Mouse (Mus musculus) spleen, postnatal 14 days (tissue): ENCODE data around the gene Lmf1.

Experiments used
- DNase-seq, 2 experiments: peaks; one replicate each; pipeline ENCODE4 v3.0.0; 2021 to 2022; ENCODE audit warnings: low spot score in 2 of 2

Gene Lmf1

GRCm38 (mm10) chr17:25642032-25642431, 63.1 kb downstream of the Lmf1 start:
- no peak for DNase-seq

GRCm38 (mm10) chr17:25643517-25644294, 64.8 kb downstream of the Lmf1 start:
- no peak for DNase-seq

GRCm38 (mm10) chr17:25644761-25645160, 65.9 kb downstream of the Lmf1 start:
- DNase-seq: no peak

- no peak for DNase-seq
Observed at GRCm38 (mm10) chr17:25645661-25646060, 66.8 kb downstream of the Lmf1 start.

GRCm38 (mm10) chr17:25647901-25648300, 69.0 kb downstream of the Lmf1 start:
- no peak for DNase-seq

- DNase-seq: no peak
Observed at GRCm38 (mm10) chr17:25648678-25649216, 69.9 kb downstream of the Lmf1 start.

GRCm38 (mm10) chr17:25650726-25651125, 71.8 kb downstream of the Lmf1 start:
- no peak for DNase-seq

GRCm38 (mm10) chr17:25652272-25652671, 73.4 kb downstream of the Lmf1 start:
- DNase-seq: no peak

- DNase-seq: no peak
Observed at GRCm38 (mm10) chr17:25656142-25656825, 77.4 kb downstream of the Lmf1 start.

- no peak for DNase-seq
Observed at GRCm38 (mm10) chr17:25656826-25657189, 77.9 kb downstream of the Lmf1 start.

GRCm38 (mm10) chr17:25663213-25663835, 84.4 kb downstream of the Lmf1 start:
- DNase-seq: no peak

- DNase-seq: no peak
Observed at GRCm38 (mm10) chr17:25665485-25665884, 86.6 kb downstream of the Lmf1 start.

GRCm38 (mm10) chr17:25665891-25666290, 87.0 kb downstream of the Lmf1 start:
- DNase-seq: no peak

GRCm38 (mm10) chr17:25668481-25669055, 89.7 kb downstream of the Lmf1 start:
- DNase-seq: no peak

- DNase-seq: no peak
Observed at GRCm38 (mm10) chr17:25672982-25673381, 94.1 kb downstream of the Lmf1 start.

- DNase-seq: no peak
Observed at GRCm38 (mm10) chr17:25677969-25678368, 99.1 kb downstream of the Lmf1 start.

- DNase-seq: no peak
Observed at GRCm38 (mm10) chr17:25679818-25680217, 100.9 kb downstream of the Lmf1 start.

GRCm38 (mm10) chr17:25681636-25682035, 102.8 kb downstream of the Lmf1 start:
- DNase-seq: no peak

GRCm38 (mm10) chr17:25686323-25686722, 107.4 kb downstream of the Lmf1 start:
- peak in 1 of 2 experiments; percentile 7 for DNase-seq

GRCm38 (mm10) chr17:25688922-25689321, 110.0 kb downstream of the Lmf1 start:
- no peak for DNase-seq

GRCm38 (mm10) chr17:25696263-25696662, 117.4 kb downstream of the Lmf1 start:
- no peak for DNase-seq

- peak in 1 of 2 experiments; percentile 65 for DNase-seq
Observed at GRCm38 (mm10) chr17:25698446-25698845, 119.6 kb downstream of the Lmf1 start.
